Mouse (Mus musculus) bone marrow macrophage, adult 2 months (primary cell): Measurements from ENCODE around the gene Card9.

Experiments
- CTCF ChIP-seq: IDR thresholded peaks from 2 replicates; pipeline ENCODE4 v1.5.1; 2012; ENCODE audit warnings: low read depth, mild to moderate bottlenecking, low read length, moderate library complexity
- POLR2A ChIP-seq: IDR thresholded peaks from 2 replicates; pipeline ENCODE4 v1.6.1; 2012; ENCODE audit warnings: mild to moderate bottlenecking, low read depth, low read length, borderline replicate concordance

DNA sequence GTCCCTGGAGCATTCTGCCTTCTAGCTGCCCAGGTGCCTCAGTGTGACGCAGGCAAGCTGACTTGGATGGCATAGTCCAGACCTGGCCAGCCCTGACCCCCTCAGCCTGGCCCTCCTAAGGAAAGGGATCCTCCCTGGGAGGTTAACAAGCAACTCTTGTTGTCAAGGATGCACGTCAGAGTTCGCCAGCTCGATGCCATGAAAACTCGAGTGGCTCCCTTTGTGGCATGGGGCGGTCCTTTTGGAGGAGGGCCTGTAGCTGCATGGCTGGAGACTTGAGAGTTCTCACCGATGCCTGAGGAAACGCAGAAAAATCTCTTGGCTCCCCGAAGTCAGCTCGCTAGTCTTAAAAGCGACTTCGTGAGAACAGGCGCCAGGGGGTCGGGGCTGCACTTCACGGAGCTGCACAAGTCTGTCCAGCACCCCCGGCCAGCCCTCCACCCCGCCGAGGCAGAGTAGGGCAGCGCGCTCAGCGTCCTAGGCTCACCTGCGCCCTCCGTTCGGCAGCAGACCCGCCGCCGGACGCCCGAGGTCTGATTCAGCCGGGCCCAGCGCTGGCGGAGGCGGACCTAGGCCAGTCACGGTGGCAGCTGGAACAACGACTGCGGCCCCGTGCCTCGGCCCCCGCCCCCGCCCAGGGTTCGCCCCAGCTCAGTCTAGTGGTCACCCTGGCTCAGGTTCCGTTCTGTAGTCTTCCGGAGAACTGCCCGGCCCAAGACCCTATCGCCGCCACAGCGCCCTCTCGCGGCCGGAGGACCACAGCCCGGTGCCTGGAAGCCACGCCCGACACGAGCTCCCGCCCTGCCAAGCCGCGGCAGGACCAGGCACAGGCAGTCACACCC is 48.0 kb upstream of the Card9 start, which contains the start of gene Inpp5e:
- TF ChIP-seq CTCF (peak; percentile 36; the same call in 1 of the 2 replicates), POLR2A (no peak)
